Mouse (Mus musculus) megakaryocyte-erythroid progenitor cell, adult 5-6 weeks (primary cell): Measurements from ENCODE around the gene Megf8. TPM values are rescaled to one million over a fixed set of nuclear protein-coding genes. Genes with fewer than 3 reads are reported as not detected.

Source experiments
- ATAC-seq: replicated peaks from 2 replicates; pipeline ENCODE4 v1.8.0; 2016; ENCODE audit warnings: mild to moderate bottlenecking, inconsistent platforms; ENCODE audit not compliant: severe bottlenecking, poor library complexity, low FRiP score, low TSS enrichment
- total RNA-seq, 2 experiments: library from RNA; stranded (forward) in 1 of 2; stranded (reverse) in 1 of 2; fragments of 200-1000, 215-1000 nt in 1 of 2; fragments of >200 nt in 1 of 2; fragmentation: Nextera tagmentation in 1 of 2; gene quantifications; 2 replicates each; pipeline ENCODE4 v1.2.3; 2014 to 2017

Megf8 gene
- total RNA-seq, 2 experiments from 2014 or later = 2.6 to 2.7 TPM

- no peak for ATAC-seq
Measured at GRCm38 (mm10) chr7:25294495-25294894, 22.5 kb upstream of the Megf8 start.

GRCm38 (mm10) chr7:25294960-25295722 lies 21.8 kb upstream of the Megf8 start:
- ATAC-seq = no peak

DNA sequence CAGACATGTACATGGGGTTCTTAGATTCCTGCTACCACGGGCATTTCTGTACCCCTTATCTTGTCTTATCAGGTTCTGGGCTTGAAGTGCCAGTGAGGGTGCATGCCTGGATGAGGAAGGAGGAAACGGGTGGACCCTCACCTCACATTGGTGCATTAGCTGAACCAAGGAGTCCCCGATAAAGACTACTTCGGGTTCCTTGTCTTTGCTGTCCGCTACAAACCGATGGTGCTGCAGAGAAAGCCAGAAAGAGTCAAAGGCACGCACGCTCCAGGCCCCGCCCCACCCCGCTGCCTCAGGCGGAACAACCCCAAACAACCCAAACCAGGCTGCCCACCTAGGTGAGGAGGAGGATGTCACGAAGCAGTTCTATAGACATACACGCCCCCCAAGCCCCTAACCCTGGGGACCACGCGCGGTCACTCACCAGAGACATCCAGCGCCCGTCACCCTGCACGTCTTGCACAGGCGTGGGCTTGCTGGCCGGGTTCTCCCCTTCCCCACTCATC lies 20.0 kb upstream of the Megf8 start:
- peak; percentile 56 for ATAC-seq

- ATAC-seq = peak; percentile 64
Measured at GRCm38 (mm10) chr7:25297454-25298325, 19.3 kb upstream of the Megf8 start, which contains the start of gene Pafah1b3. Gene Pafah1b3, minus strand, starts transcription at chr7:25297986.

- ATAC-seq = no peak
Measured at GRCm38 (mm10) chr7:25301063-25301462, 15.9 kb upstream of the Megf8 start, which contains the start of gene Prr19. Gene Prr19, plus strand, starts transcription at chr7:25301411.

DNA sequence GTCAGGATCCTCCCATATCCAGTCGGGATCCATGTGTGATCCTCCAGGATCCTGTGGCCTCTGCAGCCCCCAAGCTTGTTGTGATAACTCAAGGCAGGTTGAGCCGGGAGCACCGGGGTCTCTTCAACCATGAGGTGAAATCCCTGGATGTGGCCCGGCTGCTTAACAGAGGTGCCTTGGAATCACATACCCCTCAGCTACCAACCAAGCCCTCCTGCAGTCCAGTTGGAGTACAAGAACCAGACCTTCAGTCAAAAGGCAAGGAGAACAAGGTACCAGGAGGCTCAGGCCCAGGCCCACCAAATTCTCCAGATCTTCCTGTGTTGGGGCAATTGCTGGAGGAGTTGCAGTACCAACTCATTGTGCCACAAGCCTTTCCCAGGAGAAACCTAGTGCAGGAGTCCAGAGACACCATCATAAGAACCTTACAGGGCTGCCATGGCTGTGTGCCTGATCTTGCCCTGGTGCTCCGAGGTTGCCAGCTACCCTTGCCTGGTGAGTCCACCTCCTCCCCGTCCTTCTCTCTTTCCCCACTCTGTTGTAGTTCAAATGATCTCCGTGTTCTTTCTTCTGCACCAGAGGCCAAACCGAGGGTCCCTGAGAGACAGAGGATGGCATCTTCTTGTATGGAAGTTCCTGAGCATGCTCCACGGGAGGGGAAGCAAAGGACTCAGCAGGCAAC lies 13.8 kb upstream of the Megf8 start:
- ATAC-seq = no peak

GRCm38 (mm10) chr7:25303685-25304006 lies 13.3 kb upstream of the Megf8 start:
- ATAC-seq = no peak

- ATAC-seq = no peak
Measured at GRCm38 (mm10) chr7:25305481-25305880, 11.5 kb upstream of the Megf8 start.

DNA sequence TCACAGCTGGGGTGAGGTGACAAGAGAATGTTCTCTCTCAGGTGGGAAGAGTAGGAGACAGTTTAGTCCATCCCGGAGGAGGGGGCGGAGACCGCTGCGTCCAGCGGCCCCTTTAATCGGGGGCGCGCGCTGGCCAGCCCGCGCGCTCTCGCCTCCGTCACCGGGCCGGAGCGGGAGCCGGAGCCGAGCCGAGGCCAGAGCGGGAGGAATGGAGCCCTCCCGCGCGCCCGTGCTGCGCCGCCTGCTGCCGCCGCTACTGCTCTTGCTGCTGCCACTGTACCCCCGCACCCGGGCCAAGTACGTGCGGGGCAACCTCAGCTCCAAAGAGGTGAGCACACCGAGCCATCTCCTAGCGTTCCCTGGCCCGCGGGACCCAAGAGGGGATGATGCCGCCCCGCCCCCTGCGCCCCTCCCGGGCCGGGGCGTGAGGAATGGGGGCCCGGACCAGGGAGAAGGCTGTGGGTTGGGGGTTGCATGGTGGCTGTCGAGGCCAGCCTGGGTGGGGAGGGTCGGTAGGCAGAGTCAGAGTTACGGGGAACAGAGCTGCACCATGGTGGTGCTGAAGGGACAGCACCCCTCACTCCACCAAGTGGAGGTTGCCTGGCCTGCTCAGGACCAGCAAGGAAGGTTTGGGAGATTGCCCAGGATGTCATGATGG lies 10.9 kb upstream of the Megf8 start, which contains the start of gene Tmem145:
TSS of gene Tmem145 (plus strand) at position 151 of the 658 bp plus-strand sequence.
- ATAC-seq = peak; percentile 74

- no peak for ATAC-seq
Measured at GRCm38 (mm10) chr7:25306614-25306996, 10.4 kb upstream of the Megf8 start.

- ATAC-seq = no peak
Measured at GRCm38 (mm10) chr7:25308702-25309318, 8.2 kb upstream of the Megf8 start.

GRCm38 (mm10) chr7:25309425-25309824 lies 7.5 kb upstream of the Megf8 start:
- ATAC-seq = no peak

DNA sequence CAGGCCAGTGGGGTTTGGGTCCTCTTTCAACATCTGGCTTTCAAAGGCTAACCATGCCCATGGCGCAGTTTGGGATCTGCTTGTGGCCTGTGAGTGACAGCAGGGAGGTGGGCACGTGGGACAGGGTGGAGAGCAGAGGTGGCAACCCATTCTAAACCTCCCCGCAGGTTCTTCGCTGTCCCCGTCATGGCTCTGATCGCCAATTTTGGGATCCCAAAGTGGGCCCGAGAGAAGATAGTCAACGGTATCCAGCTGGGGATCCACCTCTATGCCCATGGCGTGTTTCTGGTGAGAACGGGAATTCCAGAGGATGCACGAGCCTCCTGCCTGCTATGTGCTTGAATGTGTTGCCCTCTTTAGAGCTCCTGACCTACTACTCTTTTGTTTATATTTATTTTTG lies 5.8 kb upstream of the Megf8 start:
- no peak for ATAC-seq

DNA sequence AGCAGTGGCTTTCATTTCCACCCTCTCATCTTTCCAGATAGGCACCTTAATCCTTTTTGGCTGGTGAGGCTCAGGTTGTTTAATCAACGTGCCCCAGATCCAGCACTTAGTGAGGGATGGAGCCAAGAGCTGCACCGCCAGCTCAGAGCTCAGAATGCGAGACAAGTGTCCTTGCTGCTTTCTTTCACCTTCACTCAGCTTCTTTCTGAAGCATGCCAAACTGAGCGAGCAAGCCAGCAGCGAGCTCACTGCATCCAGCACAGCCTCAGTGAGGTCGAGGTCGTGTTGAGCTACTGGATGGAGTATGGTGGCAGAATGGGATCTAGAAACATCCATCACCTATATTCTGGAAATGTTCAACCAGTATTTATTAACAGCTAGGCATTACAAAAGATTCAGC lies 3.6 kb upstream of the Megf8 start:
- ATAC-seq = no peak

GRCm38 (mm10) chr7:25314606-25315305 lies 2.2 kb upstream of the Megf8 start:
- ATAC-seq = no peak

- ATAC-seq = no peak
Measured at GRCm38 (mm10) chr7:25315306-25316041, 1.5 kb upstream of the Megf8 start.

DNA sequence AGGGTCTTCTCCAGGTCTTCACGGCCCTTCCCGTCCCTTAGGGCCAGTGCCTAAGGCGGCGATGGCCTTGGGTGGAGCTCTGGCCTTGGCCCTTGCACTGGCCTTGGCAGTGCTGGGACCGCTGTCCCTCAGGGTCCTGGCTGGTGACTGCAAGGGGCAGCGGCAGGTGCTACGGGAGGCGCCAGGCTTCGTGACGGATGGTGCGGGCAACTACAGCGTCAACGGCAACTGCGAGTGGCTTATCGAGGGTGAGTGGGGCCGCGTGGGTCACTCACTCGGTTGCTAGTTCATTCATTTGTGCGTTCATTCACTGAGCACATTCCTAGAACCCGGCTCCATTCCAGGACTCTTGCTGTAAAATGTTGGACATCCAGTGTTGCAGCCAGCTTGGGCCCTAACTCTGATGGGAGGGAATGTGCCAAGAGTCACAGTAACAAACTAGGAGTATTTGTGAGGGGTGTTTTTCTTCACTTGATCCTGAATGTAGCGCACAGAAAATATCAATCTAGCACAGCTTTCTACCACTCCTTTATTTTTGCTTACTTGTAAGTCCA lies 559 bp downstream of the Megf8 start:
- ATAC-seq = no peak
